Mouse (Mus musculus) kidney, embryonic 14.5 days (tissue): ENCODE measurements around the gene Opcml. TPM values are rescaled to one million over a fixed set of nuclear protein-coding genes. Genes with fewer than 3 reads are reported as not detected.

Experiments
- ATAC-seq: fragments of 200-750 bp; cut with Nextera tagmentation; 2 replicates; pipeline ENCODE4 v1.8.0; 2017; ENCODE audit warnings: moderate number of reproducible peaks, mild to moderate bottlenecking, moderate TSS enrichment, moderate library complexity; ENCODE audit not compliant: low FRiP score, low TSS enrichment
- H3K27ac ChIP-seq: fragments of 300-500 bp; sonication (generic); 2 replicates; pipeline ENCODE4 v1.5.1; 2014; ENCODE audit warnings: low read depth, mild to moderate bottlenecking, low read length, moderate library complexity, mixed read lengths
- H3K27me3 ChIP-seq: fragments of 300-500 bp; sonication (generic); 2 replicates; pipeline ENCODE4 v1.6.1; 2014; ENCODE audit warnings: mild to moderate bottlenecking, low read length; ENCODE audit not compliant: control insufficient read depth, insufficient read depth
- H3K36me3 ChIP-seq: fragments of 300-500 bp; sonication (generic); 2 replicates; pipeline ENCODE4 v1.6.1; 2014; ENCODE audit warnings: low read length, mixed read lengths; ENCODE audit not compliant: control insufficient read depth, insufficient read depth
- H3K4me1 ChIP-seq: fragments of 300-500 bp; sonication (generic); 2 replicates; pipeline ENCODE4 v1.6.1; 2014; ENCODE audit warnings: low read length, mixed read lengths; ENCODE audit not compliant: control insufficient read depth, insufficient read depth
- H3K4me2 ChIP-seq: fragments of 300-500 bp; sonication (generic); replicated peaks from 2 replicates; pipeline ENCODE4 v1.6.1; 2014; ENCODE audit warnings: low read depth, mild to moderate bottlenecking, low read length
- H3K4me3 ChIP-seq: fragments of 300-500 bp; sonication (generic); 2 replicates; pipeline ENCODE4 v1.5.1; 2014; ENCODE audit warnings: mild to moderate bottlenecking, low read length
- H3K9ac ChIP-seq: fragments of 300-500 bp; sonication (generic); 2 replicates; pipeline ENCODE4 v1.6.1; 2014; ENCODE audit warnings: low read depth, mild to moderate bottlenecking, low read length, moderate library complexity
- H3K9me3 ChIP-seq: fragments of 300-500 bp; sonication (generic); 2 replicates; pipeline ENCODE4 v1.6.1; 2016; ENCODE audit warnings: low read length; ENCODE audit not compliant: control insufficient read depth
- WGBS: fragments of 180-500 bp; shearing (Covaris S2); extraction: QIAGEN DNeasy Blood & Tissue Kit; methylation state at CpG from one replicate; pipeline ENCODE4 v1.1.7; 2014; 5-methylcytosine and 5-hydroxymethylcytosine counted together
- polyA plus RNA-seq: library from polyadenylated mRNA; unstranded; fragments of >200 nt; fragmentation: Nextera tagmentation; extraction: Ambion mirVana; gene quantifications from 2 replicates; pipeline ENCODE4 v1.2.1, GENCODE M21; 2014

The Opcml gene
- polyA plus RNA-seq, 1 experiment from 2014 or later, result 1.9 TPM

- no peak for ATAC-seq
- H3K36me3 ChIP-seq, result no peaks in the 10 kb centered on the region
These were observed 177.7 kb downstream of the Opcml start for GRCm38 (mm10) chr9:27968266-27968665.

GRCm38 (mm10) chr9:27972293-27972692 lies 181.7 kb downstream of the Opcml start:
- ATAC-seq, result no peak
- Histone ChIP-seq H3K27me3 (no peaks in the 10 kb centered on the region), H3K9me3 (no peaks in the 10 kb centered on the region), H3K4me3 (no peak overlapping the region), H3K36me3 (no peaks in the 10 kb centered on the region), H3K4me2 (no peak overlapping the region), H3K27ac (no peak overlapping the region), H3K4me1 (no peaks in the 10 kb centered on the region), H3K9ac (no peak overlapping the region)
- 60% methylated on average over 5 of the region's 5 CpGs for WGBS

More at GRCm38 (mm10) chr9:27968266-27968665, 177.7 kb downstream of the Opcml start:
- no peak overlapping the region for H3K4me3 ChIP-seq
- no peaks in the 10 kb centered on the region for H3K9me3 ChIP-seq
- H3K4me2 ChIP-seq, result no peak overlapping the region
- H3K9ac ChIP-seq, result no peak overlapping the region
- H3K27ac ChIP-seq, result no peak overlapping the region
- H3K27me3 ChIP-seq, result no peaks in the 10 kb centered on the region
- no peaks in the 10 kb centered on the region for H3K4me1 ChIP-seq

GRCm38 (mm10) chr9:27982576-27982975 lies 192.0 kb downstream of the Opcml start:
- H3K4me3 ChIP-seq, result no peak overlapping the region
- H3K27me3 ChIP-seq, result no peaks in the 10 kb centered on the region
- H3K4me2 ChIP-seq, result no peak overlapping the region
- H3K36me3 ChIP-seq, result no peaks in the 10 kb centered on the region
- no peak overlapping the region for H3K9ac ChIP-seq
- H3K4me1 ChIP-seq, result no peaks in the 10 kb centered on the region
- no peak for ATAC-seq
- no peak overlapping the region for H3K27ac ChIP-seq
- H3K9me3 ChIP-seq, result no peaks in the 10 kb centered on the region

- H3K9me3 ChIP-seq, result no peaks in the 10 kb centered on the region
- WGBS, result 82% methylated on average over 8 of the region's 8 CpGs
- H3K27ac ChIP-seq, result no peak overlapping the region
- H3K36me3 ChIP-seq, result no peaks in the 10 kb centered on the region
- H3K4me3 ChIP-seq, result no peak overlapping the region
- H3K9ac ChIP-seq, result no peak overlapping the region
- ATAC-seq, result no peak
- H3K4me2 ChIP-seq, result no peak overlapping the region
- H3K4me1 ChIP-seq, result no peaks in the 10 kb centered on the region
- no peaks in the 10 kb centered on the region for H3K27me3 ChIP-seq
These were observed 196.3 kb downstream of the Opcml start for GRCm38 (mm10) chr9:27986604-27987588.

DNA sequence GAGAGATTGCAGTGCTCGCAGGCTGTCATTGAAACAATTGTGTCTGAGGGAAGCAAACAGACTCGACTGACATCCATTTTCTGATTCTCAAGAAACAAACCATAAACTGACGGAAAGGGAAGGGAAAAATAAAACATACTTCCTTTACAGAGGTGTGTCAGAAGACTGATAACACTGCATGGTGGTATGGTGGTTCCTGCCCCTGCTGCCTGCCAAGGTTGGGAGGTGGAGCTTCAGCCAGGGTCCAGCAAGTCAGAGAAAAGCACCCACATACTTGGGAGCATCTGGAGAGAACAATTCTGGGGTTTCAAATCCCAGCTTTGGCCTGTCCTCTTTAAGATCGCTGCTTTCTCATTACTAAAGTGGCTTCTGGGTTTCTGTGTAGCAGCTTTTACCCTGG lies 201.0 kb downstream of the Opcml start:
- H3K9me3 ChIP-seq, result no peaks in the 10 kb centered on the region
- no peak for ATAC-seq
- H3K4me3 ChIP-seq, result no peak overlapping the region
- H3K27ac ChIP-seq, result no peak overlapping the region
- H3K4me1 ChIP-seq, result no peaks in the 10 kb centered on the region
- no peak overlapping the region for H3K9ac ChIP-seq
- no peaks in the 10 kb centered on the region for H3K36me3 ChIP-seq
- no peak overlapping the region for H3K4me2 ChIP-seq
- H3K27me3 ChIP-seq, result no peaks in the 10 kb centered on the region
- WGBS, result 84% methylated on average over 4 of the region's 4 CpGs

DNA sequence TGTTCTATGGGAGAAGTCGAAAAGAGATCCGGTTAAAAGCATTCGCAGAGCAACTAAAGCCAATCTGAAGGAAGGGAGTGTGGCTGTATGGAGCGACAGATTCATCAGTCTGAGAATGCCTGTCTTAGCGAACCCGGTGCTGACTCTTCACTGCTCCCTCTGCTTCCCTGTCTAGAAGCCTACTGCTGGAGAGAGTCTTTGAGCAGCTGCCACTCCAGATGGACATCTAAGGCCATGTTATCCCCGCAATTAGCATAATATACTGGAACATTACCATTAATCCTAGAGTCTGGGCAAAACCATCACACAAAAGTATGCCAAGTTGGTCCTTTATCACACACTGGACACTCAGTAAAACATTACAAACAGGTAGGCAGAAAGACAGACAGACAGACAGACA lies 206.0 kb downstream of the Opcml start:
- no peak for ATAC-seq
- no peaks in the 10 kb centered on the region for H3K27me3 ChIP-seq
- H3K27ac ChIP-seq, result no peak overlapping the region
- H3K9ac ChIP-seq, result no peak overlapping the region
- H3K4me2 ChIP-seq, result no peak overlapping the region
- no peaks in the 10 kb centered on the region for H3K36me3 ChIP-seq
- no peaks in the 10 kb centered on the region for H3K4me1 ChIP-seq
- 89% methylated on average over 7 of the region's 7 CpGs for WGBS
- no peak overlapping the region for H3K4me3 ChIP-seq
- H3K9me3 ChIP-seq, result no peaks in the 10 kb centered on the region

GRCm38 (mm10) chr9:27998767-27999166 lies 208.2 kb downstream of the Opcml start:
- no peak overlapping the region for H3K27ac ChIP-seq
- H3K4me2 ChIP-seq, result no peak overlapping the region
- no peaks in the 10 kb centered on the region for H3K36me3 ChIP-seq
- H3K9me3 ChIP-seq, result no peaks in the 10 kb centered on the region
- no peaks in the 10 kb centered on the region for H3K27me3 ChIP-seq
- ATAC-seq, result no peak
- no peak overlapping the region for H3K4me3 ChIP-seq
- no peaks in the 10 kb centered on the region for H3K4me1 ChIP-seq
- no peak overlapping the region for H3K9ac ChIP-seq
- WGBS, result 63% methylated on average over 4 of the region's 4 CpGs

DNA sequence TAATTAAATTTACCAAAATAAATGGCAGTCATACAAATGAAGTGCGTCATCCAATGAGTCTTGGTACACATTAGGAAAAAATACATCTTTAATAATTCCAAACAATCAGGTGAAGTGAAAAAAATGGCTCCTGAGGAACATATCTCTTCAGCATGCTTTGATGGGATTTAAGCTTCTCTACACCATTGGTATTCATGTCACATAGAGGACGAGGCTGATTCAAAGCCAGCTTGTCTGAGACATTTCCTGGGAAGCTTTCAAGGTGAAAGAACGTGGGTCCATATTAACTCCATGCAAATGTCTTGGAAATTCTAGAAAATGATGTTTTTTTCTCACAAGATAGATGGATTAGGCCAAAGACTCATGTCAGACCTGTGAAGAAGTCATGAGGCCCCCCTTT lies 212.6 kb downstream of the Opcml start:
- no peak for ATAC-seq

DNA sequence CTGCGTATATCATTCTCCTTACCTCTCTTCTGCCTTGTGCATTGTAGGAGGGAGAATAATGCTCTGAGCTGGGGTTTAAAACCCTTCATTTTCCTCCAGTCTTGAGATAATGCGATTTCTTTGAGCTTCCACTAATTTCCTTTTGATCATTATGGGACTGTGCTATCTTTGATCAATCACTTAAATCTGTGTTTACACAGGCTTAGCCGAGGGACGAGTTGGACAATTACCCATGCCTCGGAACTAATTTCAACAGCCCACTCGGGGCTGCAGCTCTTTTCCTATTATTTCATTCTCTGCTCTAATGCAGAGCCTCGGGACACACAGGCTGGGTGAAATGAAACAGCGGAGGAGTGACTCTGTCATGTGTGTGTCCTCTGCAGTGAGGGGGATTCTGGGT lies 220.9 kb downstream of the Opcml start:
- Histone ChIP-seq H3K4me2 (no peak overlapping the region), H3K4me3 (no peak overlapping the region), H3K36me3 (no peaks in the 10 kb centered on the region), H3K27me3 (no peaks in the 10 kb centered on the region), H3K27ac (no peak overlapping the region), H3K9me3 (no peaks in the 10 kb centered on the region), H3K4me1 (no peaks in the 10 kb centered on the region), H3K9ac (no peak overlapping the region)
- no peak for ATAC-seq
- 36% methylated on average over 8 of the region's 8 CpGs for WGBS

More for the DNA sequence above, 212.6 kb downstream of the Opcml start:
- WGBS, result 84% methylated on average over 3 of the region's 3 CpGs
- no peaks in the 10 kb centered on the region for H3K4me1 ChIP-seq
- no peaks in the 10 kb centered on the region for H3K36me3 ChIP-seq
- no peaks in the 10 kb centered on the region for H3K27me3 ChIP-seq
- no peak overlapping the region for H3K9ac ChIP-seq
- no peak overlapping the region for H3K27ac ChIP-seq
- H3K4me3 ChIP-seq, result no peak overlapping the region
- no peak overlapping the region for H3K4me2 ChIP-seq
- no peaks in the 10 kb centered on the region for H3K9me3 ChIP-seq
